Mouse (Mus musculus) embryonic fibroblast, embryonic 13.5 days (primary cell): ENCODE results near the gene BC051019.
A peak's percentile ranks its signal among the peaks of the same experiment; 100 is the strongest.

ENCODE experiments used
- CTCF ChIP-seq: IDR thresholded peaks from 2 replicates; pipeline ENCODE4 v1.5.1; 2011; ENCODE audit warnings: mild to moderate bottlenecking, control low read depth, low read length, moderate library complexity, borderline replicate concordance; ENCODE audit not compliant: insufficient read depth
- POLR2A ChIP-seq: IDR thresholded peaks from 2 replicates; pipeline ENCODE4 v1.6.1; 2011; ENCODE audit warnings: low read depth, mild to moderate bottlenecking, control low read depth, low read length, moderate library complexity

DNA sequence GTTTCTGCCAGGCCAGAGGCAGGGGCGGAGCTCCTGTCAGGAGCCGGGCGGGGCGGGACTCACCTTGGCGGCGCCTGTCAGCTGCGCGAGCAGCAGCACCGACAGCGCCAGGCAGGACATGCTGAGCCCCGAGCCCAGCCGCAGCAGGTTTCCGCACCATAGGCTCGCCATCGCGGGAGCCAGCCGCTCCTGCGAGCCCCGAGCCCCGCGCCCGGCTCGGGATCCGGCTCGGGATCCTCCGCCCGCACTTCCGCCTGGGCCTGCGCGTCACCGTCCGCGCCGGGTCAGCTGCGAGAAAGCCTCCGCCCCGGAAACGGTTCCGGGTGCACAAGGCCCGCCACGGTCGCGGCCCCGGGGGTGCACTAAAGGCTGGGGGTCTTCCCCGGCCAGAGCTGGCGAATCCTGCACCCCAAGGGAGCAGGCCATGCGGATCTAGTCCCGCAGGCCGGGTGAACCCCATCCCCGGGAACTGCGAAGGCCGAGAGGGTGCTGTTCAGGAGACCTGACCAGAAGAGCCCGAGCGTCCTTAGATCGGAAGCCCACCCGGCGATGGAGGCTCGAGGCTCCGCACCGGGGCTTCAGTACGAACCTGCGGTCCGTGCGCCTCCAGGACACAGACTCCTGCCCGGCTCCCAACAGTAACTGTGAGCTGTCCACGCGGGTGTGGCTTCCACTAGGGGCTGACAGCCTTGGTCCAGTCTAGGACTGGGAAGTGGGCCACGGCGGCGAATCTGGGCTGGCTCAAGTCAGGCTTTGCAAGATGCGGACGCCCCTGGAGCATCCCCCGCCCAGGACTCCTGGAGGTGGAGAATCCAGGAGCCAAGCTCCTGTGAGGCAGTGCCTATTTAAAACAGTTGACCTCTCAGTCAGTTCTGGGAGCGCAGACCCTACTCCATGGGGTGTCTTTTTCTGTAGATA lies 28.6 kb upstream of the BC051019 start, which contains the start of gene Tmem9b:
- TF ChIP-seq POLR2A (peak; percentile 69), CTCF (no peak)
